Mouse (Mus musculus): ENCODE data around the gene Tmem9b. TPM values are rescaled to one million over a fixed set of nuclear protein-coding genes. Genes with fewer than 3 reads are reported as not detected.

Gene Tmem9b
- polyA plus RNA-seq, 1 experiment from 2014 or later = 40.8 TPM

Other genes with a start within 250 kb of the Tmem9b start
- 0.01 TPM in 2 replicates for gene Trim66, start 244.7 kb downstream of the Tmem9b start, polyA plus RNA-seq (2015; fragmentation: Nextera tagmentation; extraction: Ambion mirVana)
- 112 and 118 TPM in 2 replicates for gene Rpl27a, start 233.7 kb downstream of the Tmem9b start, polyA plus RNA-seq (2015; fragmentation: Nextera tagmentation; extraction: Ambion mirVana)
- gene St5, start 49.3 kb downstream of the Tmem9b start, polyA plus RNA-seq (2015; fragmentation: Nextera tagmentation; extraction: Ambion mirVana) = 16.5 and 20.3 TPM in 2 replicates
- 51.9 and 53.3 TPM in 2 replicates for gene Akip1, start 49.2 kb downstream of the Tmem9b start, polyA plus RNA-seq (2015; fragmentation: Nextera tagmentation; extraction: Ambion mirVana)
- gene BC051019, start 29.0 kb downstream of the Tmem9b start, polyA plus RNA-seq (2015; fragmentation: Nextera tagmentation; extraction: Ambion mirVana) = 0.07 and 0.08 TPM in 2 replicates
- gene Ascl3, start 21.1 kb downstream of the Tmem9b start, polyA plus RNA-seq (2015; fragmentation: Nextera tagmentation; extraction: Ambion mirVana) = not detected in 2 replicates
- 0.44 and 0.67 TPM in 2 replicates for gene Nrip3, start 29.1 kb upstream of the Tmem9b start, polyA plus RNA-seq (2015; fragmentation: Nextera tagmentation; extraction: Ambion mirVana)
- gene Scube2, start 112.8 kb upstream of the Tmem9b start, polyA plus RNA-seq (2015; fragmentation: Nextera tagmentation; extraction: Ambion mirVana) = 0.06 and 0.14 TPM in 2 replicates
- 6.7 TPM in 2 replicates for gene Dennd5a, start 207.6 kb upstream of the Tmem9b start, polyA plus RNA-seq (2015; fragmentation: Nextera tagmentation; extraction: Ambion mirVana)
- 35.4 and 45.7 TPM in 2 replicates for gene Tmem41b, start 234.1 kb upstream of the Tmem9b start, polyA plus RNA-seq (2015; fragmentation: Nextera tagmentation; extraction: Ambion mirVana)

All from liver, embryonic 13.5 days (tissue).